Mouse (Mus musculus) kidney, postnatal 10 days (tissue): ENCODE measurements at regions not wholly inside any gene's neighbourhood (a gene's known extent, or its start where the extent isn't known, plus 50 kb on each side); places are given as distances from the start of the nearest gene placed in this dataset.
"Not testable (repeated sequence)": the region's sequence is repeated elsewhere in the genome, so short reads cannot be mapped to it uniquely, and the experiment has no call there.

ENCODE experiments used
- DNase-seq: peaks from one replicate; pipeline ENCODE4 v3.0.0; 2021; ENCODE audit warnings: mixed read lengths

- not testable (repeated sequence) for DNase-seq
Observed at GRCm38 (mm10) chr17:93067850-93068249, 131.0 kb upstream of the Adcyap1 start.

GRCm38 (mm10) chr17:93068489-93068888 is 130.3 kb upstream of the Adcyap1 start:
- no peak for DNase-seq

- DNase-seq, result no peak
Observed at GRCm38 (mm10) chr17:93084048-93084447, 114.8 kb upstream of the Adcyap1 start.

- DNase-seq, result no peak
Observed at GRCm38 (mm10) chr17:93104516-93104915, 94.3 kb upstream of the Adcyap1 start.

- no peak for DNase-seq
Observed at GRCm38 (mm10) chr17:93140003-93140402, 58.8 kb upstream of the Adcyap1 start.

- peak; percentile 30 for DNase-seq
Observed at GRCm38 (mm10) chr17:93141125-93141524, 57.7 kb upstream of the Adcyap1 start.
